Mouse (Mus musculus) midbrain, embryonic 12.5 days (tissue): ENCODE measurements around the gene Nop58. TPM values are rescaled to one million over a fixed set of nuclear protein-coding genes. Genes with fewer than 3 reads are reported as not detected.

Source experiments
- ATAC-seq: fragments of 200-750 bp; cut with Nextera tagmentation; 2 replicates; pipeline ENCODE4 v1.8.0; 2017; ENCODE audit warnings: low read depth, moderate TSS enrichment, moderate library complexity; ENCODE audit not compliant: low FRiP score
- H3K27ac ChIP-seq: fragments of 300-500 bp; sonication (generic); replicated peaks from 2 replicates; pipeline ENCODE4 v1.5.1; 2016; ENCODE audit warnings: mild to moderate bottlenecking
- H3K27me3 ChIP-seq: fragments of 300-500 bp; sonication (generic); 2 replicates; pipeline ENCODE4 v1.6.1; 2016; ENCODE audit warnings: mild to moderate bottlenecking
- H3K36me3 ChIP-seq: fragments of 300-500 bp; sonication (generic); 2 replicates; pipeline ENCODE4 v1.6.1; 2016
- H3K4me1 ChIP-seq: fragments of 300-500 bp; sonication (generic); 2 replicates; pipeline ENCODE4 v1.6.1; 2016
- H3K4me2 ChIP-seq: fragments of 300-500 bp; sonication (generic); replicated peaks from 2 replicates; pipeline ENCODE4 v1.6.1; 2016; ENCODE audit warnings: mild to moderate bottlenecking, moderate library complexity
- H3K4me3 ChIP-seq: fragments of 300-500 bp; sonication (generic); 2 replicates; pipeline ENCODE4 v1.5.1; 2016; ENCODE audit warnings: mild to moderate bottlenecking
- H3K9ac ChIP-seq: fragments of 300-500 bp; sonication (generic); replicated peaks from 2 replicates; pipeline ENCODE4 v1.6.1; 2016; ENCODE audit warnings: mild to moderate bottlenecking, moderate library complexity
- H3K9me3 ChIP-seq: fragments of 300-500 bp; sonication (generic); 2 replicates; pipeline ENCODE4 v1.6.1; 2016; ENCODE audit warnings: mild to moderate bottlenecking
- WGBS: fragments of 180-500 bp; shearing (Covaris S2); methylation state at CpG from one replicate; pipeline ENCODE4 v1.1.7; 2016; 5-methylcytosine and 5-hydroxymethylcytosine counted together
- polyA plus RNA-seq: library from polyadenylated mRNA; unstranded; fragments of >200 nt; fragmentation: Nextera tagmentation; extraction: Ambion mirVana; gene quantifications from 2 replicates; pipeline ENCODE4 v1.2.1, GENCODE M21; 2016

Gene Nop58
- polyA plus RNA-seq, 1 experiment from 2014 or later = 239 TPM

- H3K27me3 ChIP-seq = no peaks in the 10 kb centered on the region
- 0 out of 2 replicates have a peak, but pooled peaks cover 3% of the 10 kb centered on the region for H3K36me3 ChIP-seq
- H3K4me3 ChIP-seq = peak overlapping the region; percentile 90
- H3K4me1 ChIP-seq = peaks cover 21% of the 10 kb centered on the region
- peak; percentile 61 for ATAC-seq
- peak overlapping the region; percentile 97 for H3K9ac ChIP-seq
- under 1% methylated on average over 48 of the region's 54 CpGs for WGBS
- no peaks in the 10 kb centered on the region for H3K9me3 ChIP-seq
- H3K27ac ChIP-seq = peak overlapping the region; percentile 95
- H3K4me2 ChIP-seq = peak overlapping the region; percentile 79
These were observed 14.7 kb upstream of the Nop58 start for GRCm38 (mm10) chr1:59669962-59670630.

- Histone ChIP-seq H3K4me3 (peak within 1 kb of the TSS; percentile 90), H3K4me1 (peaks cover 21% of the 10 kb centered on the region), H3K4me2 (peak within 1 kb of the TSS; percentile 79), H3K27me3 (no peaks in the 10 kb centered on the region), H3K27ac (peak within 1 kb of the TSS; percentile 95), H3K9ac (peak within 1 kb of the TSS; percentile 97), H3K36me3 (0 out of 2 replicates have a peak, but pooled peaks cover 3% of the 10 kb centered on the region), H3K9me3 (no peaks in the 10 kb centered on the region)
- ATAC-seq = peak; percentile 95
- under 1% methylated on average over 36 of the region's 36 CpGs for WGBS
These were observed 14.1 kb upstream of the Nop58 start, which contains the start of gene Sumo1 for GRCm38 (mm10) chr1:59670641-59671168. TSS of gene Sumo1 (minus strand) at chr1:59670834.

GRCm38 (mm10) chr1:59673661-59674060 is 11.1 kb upstream of the Nop58 start:
- no peak for ATAC-seq
- no peaks in the 10 kb centered on the region for H3K9me3 ChIP-seq
- peaks cover 15% of the 10 kb centered on the region for H3K4me1 ChIP-seq
- H3K27ac ChIP-seq = no peak overlapping the region
- no peak overlapping the region for H3K9ac ChIP-seq
- no peak overlapping the region for H3K4me2 ChIP-seq
- 0 out of 2 replicates have a peak, but pooled peaks cover 3% of the 10 kb centered on the region for H3K36me3 ChIP-seq
- WGBS = 98% methylated on average over 2 of the region's 2 CpGs
- no peaks in the 10 kb centered on the region for H3K27me3 ChIP-seq
- H3K4me3 ChIP-seq = no peak overlapping the region

- no peaks in the 10 kb centered on the region for H3K9me3 ChIP-seq
- peak overlapping the region; percentile 68 for H3K4me2 ChIP-seq
- peak overlapping the region; percentile 87 for H3K4me3 ChIP-seq
- 9% methylated on average over 11 of the region's 11 CpGs for WGBS
- H3K27me3 ChIP-seq = no peaks in the 10 kb centered on the region; the same call in 1 of the 2 replicates
- peak; percentile 17 for ATAC-seq
- no peak overlapping the region for H3K27ac ChIP-seq
- H3K9ac ChIP-seq = peak overlapping the region; percentile 51
- peaks cover 15% of the 10 kb centered on the region for H3K4me1 ChIP-seq
- 0 out of 2 replicates have a peak, but pooled peaks cover 2% of the 10 kb centered on the region for H3K36me3 ChIP-seq
These were observed 599 bp upstream of the Nop58 start for GRCm38 (mm10) chr1:59683926-59684818.

- WGBS = 85% methylated on average over 1 of the region's 1 CpGs
- Histone ChIP-seq H3K4me3 (no peak overlapping the region), H3K27me3 (no peaks in the 10 kb centered on the region; the same call in 1 of the 2 replicates), H3K4me2 (no peak overlapping the region), H3K9ac (no peak overlapping the region), H3K9me3 (no peaks in the 10 kb centered on the region), H3K4me1 (peaks cover 15% of the 10 kb centered on the region), H3K36me3 (peaks cover 20% of the 10 kb centered on the region; the same call in 1 of the 2 replicates), H3K27ac (no peak overlapping the region)
- no peak for ATAC-seq
These were observed 2.7 kb downstream of the Nop58 start for GRCm38 (mm10) chr1:59687493-59687892.

- H3K9me3 ChIP-seq = no peaks in the 10 kb centered on the region
- H3K36me3 ChIP-seq = peaks cover 44% of the 10 kb centered on the region
- no peak for ATAC-seq
- H3K4me1 ChIP-seq = peaks cover 15% of the 10 kb centered on the region
- no peaks in the 10 kb centered on the region for H3K27me3 ChIP-seq
- no peak overlapping the region for H3K9ac ChIP-seq
- H3K27ac ChIP-seq = no peak overlapping the region
- H3K4me2 ChIP-seq = no peak overlapping the region
- WGBS = 91% methylated on average over 5 of the region's 5 CpGs
- H3K4me3 ChIP-seq = no peak overlapping the region
These were observed 5.7 kb downstream of the Nop58 start for GRCm38 (mm10) chr1:59690467-59690866.

- ATAC-seq = no peak
These were observed 13.0 kb downstream of the Nop58 start for GRCm38 (mm10) chr1:59697751-59698150.

GRCm38 (mm10) chr1:59698207-59698606 is 13.4 kb downstream of the Nop58 start:
- H3K9me3 ChIP-seq = no peaks in the 10 kb centered on the region
- no peak overlapping the region for H3K4me2 ChIP-seq
- H3K36me3 ChIP-seq = peaks cover 77% of the 10 kb centered on the region
- 94% methylated on average over 3 of the region's 3 CpGs for WGBS
- no peak overlapping the region for H3K4me3 ChIP-seq
- no peak for ATAC-seq
- no peaks in the 10 kb centered on the region for H3K27me3 ChIP-seq
- H3K4me1 ChIP-seq = no peaks in the 10 kb centered on the region
- H3K9ac ChIP-seq = no peak overlapping the region
- no peak overlapping the region for H3K27ac ChIP-seq

More at GRCm38 (mm10) chr1:59697751-59698150, 13.0 kb downstream of the Nop58 start:
- WGBS = 93% methylated on average over 5 of the region's 5 CpGs
- no peaks in the 10 kb centered on the region for H3K27me3 ChIP-seq
- no peaks in the 10 kb centered on the region for H3K9me3 ChIP-seq
- H3K4me2 ChIP-seq = no peak overlapping the region
- H3K36me3 ChIP-seq = peaks cover 82% of the 10 kb centered on the region
- H3K9ac ChIP-seq = no peak overlapping the region
- H3K27ac ChIP-seq = no peak overlapping the region
- no peaks in the 10 kb centered on the region for H3K4me1 ChIP-seq
- H3K4me3 ChIP-seq = no peak overlapping the region

- no peaks in the 10 kb centered on the region for H3K27me3 ChIP-seq
- no peaks in the 10 kb centered on the region for H3K9me3 ChIP-seq
- no peak overlapping the region for H3K4me3 ChIP-seq
- no peaks in the 10 kb centered on the region for H3K4me1 ChIP-seq
- no peak overlapping the region for H3K27ac ChIP-seq
- H3K36me3 ChIP-seq = peaks cover 76% of the 10 kb centered on the region
- 88% methylated on average over 1 of the region's 1 CpGs for WGBS
- H3K4me2 ChIP-seq = no peak overlapping the region
- ATAC-seq = no peak
- no peak overlapping the region for H3K9ac ChIP-seq
These were observed 17.0 kb downstream of the Nop58 start for GRCm38 (mm10) chr1:59701766-59702165.

- Histone ChIP-seq H3K27me3 (no peaks in the 10 kb centered on the region), H3K9ac (no peak overlapping the region), H3K4me1 (no peaks in the 10 kb centered on the region), H3K4me2 (no peak overlapping the region), H3K9me3 (no peaks in the 10 kb centered on the region), H3K27ac (no peak overlapping the region), H3K4me3 (no peak overlapping the region), H3K36me3 (peaks cover 35% of the 10 kb centered on the region)
- ATAC-seq = no peak
- 58% methylated on average over 4 of the region's 4 CpGs for whole genome bisulfite sequencing
These were observed 35.1 kb downstream of the Nop58 start for GRCm38 (mm10) chr1:59719900-59720299.

GRCm38 (mm10) chr1:59725661-59726060 is 40.9 kb downstream of the Nop58 start:
- Histone ChIP-seq H3K4me1 (no peaks in the 10 kb centered on the region; the same call in 1 of the 2 replicates), H3K4me2 (no peak overlapping the region), H3K27me3 (no peaks in the 10 kb centered on the region), H3K9ac (no peak overlapping the region), H3K27ac (no peak overlapping the region), H3K9me3 (no peaks in the 10 kb centered on the region), H3K4me3 (no peak overlapping the region), H3K36me3 (peaks cover 9% of the 10 kb centered on the region; the same call in 1 of the 2 replicates)
- ATAC-seq = no peak
- 61% methylated on average over 4 of the region's 4 CpGs for WGBS
